Mouse (Mus musculus) lung, postnatal 14 days (tissue): ENCODE results near the gene Gipc3.

Source experiments
- DNase-seq: peaks from one replicate; pipeline ENCODE4 v3.0.0; 2021

Gipc3 gene

GRCm38 (mm10) chr10:81298369-81299100 is 44.5 kb downstream of the Gipc3 start:
- peak; percentile 39 for DNase-seq

GRCm38 (mm10) chr10:81297845-81298244 is 45.2 kb downstream of the Gipc3 start:
- DNase-seq, result peak; percentile 66

- DNase-seq, result no peak
Measured at GRCm38 (mm10) chr10:81297246-81297645, 45.8 kb downstream of the Gipc3 start.

- DNase-seq, result no peak
Measured at GRCm38 (mm10) chr10:81295185-81295584, 47.9 kb downstream of the Gipc3 start.

- DNase-seq, result no peak
Measured at GRCm38 (mm10) chr10:81294442-81294841, 48.6 kb downstream of the Gipc3 start.

- DNase-seq, result no peak
Measured at GRCm38 (mm10) chr10:81293334-81294030, 49.6 kb downstream of the Gipc3 start.

GRCm38 (mm10) chr10:81292554-81293333 is 50.3 kb downstream of the Gipc3 start, which contains the start of gene Pip5k1c:
Gene Pip5k1c (plus strand): TSS chr10:81292963.
- peak; percentile 99 for DNase-seq

GRCm38 (mm10) chr10:81291511-81292104 is 51.5 kb downstream of the Gipc3 start, which contains the start of gene Tjp3:
Gene Tjp3 (minus strand): TSS chr10:81291581.
- no peak for DNase-seq

GRCm38 (mm10) chr10:81290698-81291460 is 52.2 kb downstream of the Gipc3 start:
- DNase-seq, result peak; percentile 39

- peak; percentile 37 for DNase-seq
Measured at GRCm38 (mm10) chr10:81289811-81290210, 53.3 kb downstream of the Gipc3 start.

- peak; percentile 75 for DNase-seq
Measured at GRCm38 (mm10) chr10:81289278-81289677, 53.8 kb downstream of the Gipc3 start.

- DNase-seq, result peak; percentile 70
Measured at GRCm38 (mm10) chr10:81288601-81289000, 54.5 kb downstream of the Gipc3 start.

- DNase-seq, result peak; percentile 70
Measured at GRCm38 (mm10) chr10:81287513-81288157, 55.4 kb downstream of the Gipc3 start.

GRCm38 (mm10) chr10:81286586-81286985 is 56.5 kb downstream of the Gipc3 start:
- peak; percentile 28 for DNase-seq

GRCm38 (mm10) chr10:81285694-81286450 is 57.2 kb downstream of the Gipc3 start:
- DNase-seq, result peak; percentile 95
